Mouse (Mus musculus) heart, adult 2 months (tissue): ENCODE data around the gene Eif4g1. TPM values are rescaled to one million over a fixed set of nuclear protein-coding genes. Genes with fewer than 3 reads are reported as not detected.
A peak's percentile ranks its signal among the peaks of the same experiment; 100 is the strongest.

Experiments used
- DNase-seq, 2 experiments: peaks; one replicate each; pipeline ENCODE4 v3.0.0; 2021
- H3K27ac ChIP-seq: fragments of 200-600 bp; 2 replicates; pipeline ENCODE4 v1.8.1; 2022
- H3K27me3 ChIP-seq: fragments of 200-500 bp; 2 replicates; pipeline ENCODE4 v1.6.1; 2012; ENCODE audit warnings: mild to moderate bottlenecking, low read length, inconsistent platforms, mixed read lengths; ENCODE audit not compliant: control insufficient read depth, insufficient read depth
- H3K36me3 ChIP-seq: fragments of 200-500 bp; 2 replicates; pipeline ENCODE4 v1.6.1; 2012; ENCODE audit warnings: low read length, inconsistent platforms; ENCODE audit not compliant: control insufficient read depth, insufficient read depth
- H3K4me1 ChIP-seq: fragments of 200-500 bp; 2 replicates; pipeline ENCODE4 v1.6.1; 2011; ENCODE audit warnings: low read length; ENCODE audit not compliant: control insufficient read depth, insufficient read depth
- H3K4me3 ChIP-seq: fragments of 200-600 bp; 2 replicates; pipeline ENCODE4 v1.8.1; 2022
- H3K79me2 ChIP-seq: fragments of 200-500 bp; replicated peaks from 2 replicates; pipeline ENCODE4 v1.6.1; 2012; ENCODE audit warnings: mild to moderate bottlenecking, inconsistent platforms, low read length, moderate library complexity, mixed read lengths; ENCODE audit not compliant: control insufficient read depth, insufficient read depth
- H3K9ac ChIP-seq: fragments of 200-500 bp; 2 replicates; pipeline ENCODE4 v1.6.1; 2012; ENCODE audit warnings: low read depth, mild to moderate bottlenecking, control low read depth, inconsistent platforms, low read length, mixed read lengths
- CTCF ChIP-seq: fragments of 200-600 bp; IDR thresholded peaks from 2 replicates; pipeline ENCODE4 v1.8.1; 2022; ENCODE audit warnings: antibody characterized with exemption, mild to moderate bottlenecking, moderate library complexity
- EP300 ChIP-seq: fragments of 200-500 bp; IDR thresholded peaks from 2 replicates; pipeline ENCODE4 v1.6.1; 2011; ENCODE audit warnings: low read depth, low read length, control low read depth; ENCODE audit not compliant: insufficient read depth
- POLR2A ChIP-seq: fragments of 200-500 bp; IDR thresholded peaks from 2 replicates; pipeline ENCODE4 v1.6.1; 2011; ENCODE audit warnings: mild to moderate bottlenecking, low read depth, low read length, control low read depth; ENCODE audit not compliant: insufficient read depth
- WGBS: fragments of 180-500 bp; shearing (Covaris S2); methylation state at CpG from one replicate; pipeline ENCODE4 v1.1.7; 2018; 5-methylcytosine and 5-hydroxymethylcytosine counted together
- intact Hi-C: fragments of 180-260 bp; cut with DNase I; formaldehyde crosslinking; loops from one replicate; pipeline ENCODE4 v1.15.1; 2025
- polyA plus RNA-seq: library from polyadenylated mRNA; depleted of rRNA; stranded (reverse); fragments of >200 nt; gene quantifications from 2 replicates; pipeline ENCODE4 v1.2.3, GENCODE M21; 2012
- total RNA-seq, 2 experiments: library from RNA; stranded (reverse); gene quantifications; 2 replicates each; pipeline ENCODE4 v1.2.3; 2021

Gene Eif4g1
- total and polyA plus RNA-seq, 3 experiments: 343 to 420 (median 344) TPM

DNA sequence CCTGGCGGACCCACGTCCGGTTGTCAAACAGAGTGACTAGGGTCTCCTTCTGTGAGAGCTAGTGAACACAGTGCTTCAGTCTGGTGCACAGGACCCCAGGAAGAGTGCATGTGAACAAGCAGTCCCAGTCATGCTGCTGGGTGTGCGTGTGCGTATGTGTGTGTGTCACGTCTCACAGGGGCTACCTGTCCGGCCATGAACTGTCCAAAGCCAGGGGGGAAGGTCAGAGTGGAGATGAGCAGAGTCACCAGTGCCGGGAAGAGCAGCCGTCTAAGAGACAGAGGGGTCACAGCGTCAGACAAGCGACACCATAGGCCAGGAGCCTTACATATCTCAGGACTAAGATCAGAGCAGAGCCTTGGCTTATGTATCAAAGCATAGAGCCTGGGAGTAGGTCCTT, 42.3 kb downstream of the Eif4g1 start:
- Histone ChIP-seq H3K27me3 (no peaks in the 10 kb centered on the region), H3K79me2 (no peaks in the 10 kb centered on the region), H3K27ac (no peak overlapping the region), H3K4me1 (no peaks in the 10 kb centered on the region), H3K36me3 (no peaks in the 10 kb centered on the region), H3K9ac (no peak overlapping the region), H3K4me3 (no peak overlapping the region)
- TF ChIP-seq EP300 (no peak), POLR2A (no peak), CTCF (no peak)
- intact Hi-C loops: no loop called here
- WGBS: 92% methylated on average over 11 of the region's 11 CpGs
- DNase-seq: no peak

DNA sequence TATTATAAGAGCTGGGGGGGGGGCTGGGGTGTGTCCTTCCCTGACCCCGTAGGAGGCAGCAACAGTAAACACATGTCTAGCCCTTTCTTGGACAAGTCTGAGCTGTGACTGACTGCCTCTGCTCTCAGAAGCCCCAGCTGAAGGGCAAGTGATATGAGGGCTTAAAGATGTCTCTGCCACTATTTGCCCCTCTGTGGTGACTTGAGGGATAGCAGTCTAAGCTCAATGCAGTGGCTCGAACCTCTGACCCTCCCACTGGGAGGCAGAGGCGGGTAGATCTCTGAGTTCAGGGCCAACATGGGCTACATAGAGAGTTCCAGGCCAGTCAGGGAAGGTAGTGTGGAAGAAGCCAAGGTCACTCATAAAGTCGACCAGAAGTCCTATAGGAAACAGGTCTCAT, 42.7 kb downstream of the Eif4g1 start:
- intact Hi-C loops: no loop called here
- peak; percentile 31; the same call in 1 of the 2 replicates for TF ChIP-seq CTCF
- TF ChIP-seq POLR2A: no peak
- WGBS: 79% methylated on average over 4 of the region's 4 CpGs
- Histone ChIP-seq H3K9ac (no peak overlapping the region), H3K36me3 (no peaks in the 10 kb centered on the region), H3K4me1 (no peaks in the 10 kb centered on the region), H3K27me3 (no peaks in the 10 kb centered on the region), H3K27ac (no peak overlapping the region), H3K79me2 (no peaks in the 10 kb centered on the region), H3K4me3 (no peak overlapping the region)
- no peak for DNase-seq

DNA sequence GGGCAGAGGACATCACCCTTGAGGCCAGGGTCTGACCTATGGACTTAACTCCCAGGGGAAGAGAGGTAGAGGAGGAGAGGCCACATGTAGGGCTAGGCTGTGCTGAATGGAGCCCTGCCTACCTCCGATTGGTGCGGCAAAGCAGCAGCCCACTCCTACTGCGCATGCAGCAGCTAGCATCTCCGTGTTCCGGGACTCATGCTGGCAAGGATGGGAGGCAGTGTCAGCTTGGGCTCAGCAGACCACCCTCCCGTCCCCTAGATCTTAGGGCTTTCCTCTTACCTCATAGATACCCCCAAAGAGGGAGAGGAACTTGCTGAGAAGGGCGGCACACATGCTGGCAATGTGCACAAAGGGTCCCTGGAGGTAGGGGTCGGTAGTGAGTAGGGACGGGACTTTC, 44.1 kb downstream of the Eif4g1 start:
- peaks cover 2% of the 10 kb centered on the region for H3K4me1 ChIP-seq
- 86% methylated on average over 9 of the region's 9 CpGs for WGBS
- intact Hi-C loops: no loop called here

GRCm38 (mm10) chr16:20712889-20713288, 44.8 kb downstream of the Eif4g1 start:
- intact Hi-C loops: no loop called here
- Histone ChIP-seq H3K27me3 (no peaks in the 10 kb centered on the region), H3K4me1 (peaks cover 2% of the 10 kb centered on the region)

More for the DNA sequence above, 44.1 kb downstream of the Eif4g1 start:
- no peaks in the 10 kb centered on the region for H3K36me3 ChIP-seq
- H3K27ac ChIP-seq: no peak overlapping the region
- TF ChIP-seq CTCF (no peak), POLR2A (no peak), EP300 (no peak)
- no peak overlapping the region for H3K9ac ChIP-seq
- no peak overlapping the region for H3K4me3 ChIP-seq
- H3K79me2 ChIP-seq: no peaks in the 10 kb centered on the region
- DNase-seq: no peak
- no peaks in the 10 kb centered on the region for H3K27me3 ChIP-seq

DNA sequence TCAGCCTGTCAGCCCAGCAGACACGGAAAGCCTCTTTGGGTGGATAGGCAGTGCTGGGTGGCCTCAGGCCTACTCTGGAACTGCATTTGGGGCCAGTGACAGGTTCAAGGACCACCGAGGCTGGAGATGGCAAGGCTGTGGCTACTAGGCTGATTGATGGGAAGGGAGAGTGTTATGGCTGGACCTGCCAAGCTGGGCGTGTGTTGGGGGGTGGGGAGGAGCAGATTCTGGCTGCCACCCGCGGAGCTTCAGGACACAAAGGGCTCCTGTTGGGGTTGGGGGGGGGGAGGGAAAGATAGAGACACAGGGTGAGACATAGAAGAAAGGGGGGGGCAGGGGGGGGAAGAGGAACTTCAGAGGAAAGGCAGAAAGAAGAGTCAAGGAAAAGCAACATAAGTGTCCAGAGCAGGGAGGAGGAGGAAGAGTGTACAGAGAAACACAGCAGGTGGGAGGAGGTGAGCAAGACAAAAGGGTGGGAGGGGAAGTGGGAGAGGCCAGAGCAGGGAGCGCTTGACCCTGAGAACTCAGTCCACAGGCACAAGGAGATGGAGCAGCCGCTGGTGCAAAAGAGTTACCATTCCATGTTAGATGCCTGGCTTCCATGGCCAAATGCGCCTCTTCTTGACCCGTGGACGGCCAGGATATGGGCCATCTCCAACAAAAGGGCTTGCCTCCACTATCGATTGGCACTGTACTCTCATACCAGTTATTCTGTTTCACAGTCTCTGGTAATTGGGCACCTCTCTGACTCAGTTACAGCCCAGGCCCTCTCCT, 46.4 kb downstream of the Eif4g1 start:
- no peak for TF ChIP-seq POLR2A
- no peak for TF ChIP-seq EP300
- TF ChIP-seq CTCF: no peak

More at GRCm38 (mm10) chr16:20712889-20713288, 44.8 kb downstream of the Eif4g1 start:
- H3K9ac ChIP-seq: no peak overlapping the region
- no peaks in the 10 kb centered on the region for H3K79me2 ChIP-seq
- no peak for TF ChIP-seq CTCF
- no peak for TF ChIP-seq POLR2A
- TF ChIP-seq EP300: no peak
- WGBS: 75% methylated on average over 7 of the region's 7 CpGs
- H3K36me3 ChIP-seq: no peaks in the 10 kb centered on the region
- no peak for DNase-seq
- no peak overlapping the region for H3K4me3 ChIP-seq
- no peak overlapping the region for H3K27ac ChIP-seq

DNA sequence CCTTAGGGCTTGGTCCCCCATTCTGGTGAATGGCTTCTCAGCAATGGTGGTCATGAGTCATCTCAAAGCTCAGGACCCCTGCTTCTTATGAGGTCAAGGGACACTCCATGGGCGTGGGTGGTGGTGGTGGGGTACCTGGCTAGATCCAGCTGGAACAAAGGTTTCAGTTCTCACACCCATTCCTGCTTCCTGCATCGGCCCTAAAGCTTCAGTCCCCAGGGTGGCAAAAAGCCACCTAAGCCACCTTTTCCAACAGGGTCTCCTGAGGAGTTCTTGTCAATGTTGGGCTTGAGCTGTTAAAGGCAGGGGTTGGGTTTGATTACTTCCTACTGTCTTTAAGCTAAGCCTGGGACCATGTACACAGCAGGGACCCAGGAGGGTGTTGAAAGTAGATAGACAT, 47.0 kb downstream of the Eif4g1 start:
- intact Hi-C loops: loop anchor here (5.0 kb wide), 2 partner anchors 168 to 218 kb away; partner anchors contain the start of genes Abcf3 and Eif2b5
- H3K27ac ChIP-seq: no peak overlapping the region
- no peak overlapping the region for H3K9ac ChIP-seq

More for the DNA sequence above, 46.4 kb downstream of the Eif4g1 start:
- H3K4me1 ChIP-seq: peaks cover 4% of the 10 kb centered on the region
- intact Hi-C loops: loop anchor here (5.0 kb wide), 2 partner anchors 167 to 217 kb away; partner anchors contain the start of genes Abcf3 and Eif2b5
- no peak overlapping the region for H3K9ac ChIP-seq
- no peak overlapping the region for H3K27ac ChIP-seq
- H3K4me3 ChIP-seq: no peak overlapping the region
- H3K36me3 ChIP-seq: no peaks in the 10 kb centered on the region
- 72% methylated on average over 11 of the region's 11 CpGs for WGBS
- no peak for DNase-seq
- H3K27me3 ChIP-seq: no peaks in the 10 kb centered on the region
- H3K79me2 ChIP-seq: no peaks in the 10 kb centered on the region

More for the DNA sequence above, 47.0 kb downstream of the Eif4g1 start:
- TF ChIP-seq EP300: no peak
- no peak for TF ChIP-seq POLR2A
- TF ChIP-seq CTCF: no peak
- DNase-seq: peak in 1 of 2 experiments; percentile 3
- no peak overlapping the region for H3K4me3 ChIP-seq
- H3K79me2 ChIP-seq: no peaks in the 10 kb centered on the region
- WGBS: 68% methylated on average over 2 of the region's 2 CpGs
- H3K4me1 ChIP-seq: peaks cover 4% of the 10 kb centered on the region
- H3K27me3 ChIP-seq: no peaks in the 10 kb centered on the region
- no peaks in the 10 kb centered on the region for H3K36me3 ChIP-seq
